Mouse (Mus musculus): Measurements from ENCODE around the gene Rsph3a.

DNA sequence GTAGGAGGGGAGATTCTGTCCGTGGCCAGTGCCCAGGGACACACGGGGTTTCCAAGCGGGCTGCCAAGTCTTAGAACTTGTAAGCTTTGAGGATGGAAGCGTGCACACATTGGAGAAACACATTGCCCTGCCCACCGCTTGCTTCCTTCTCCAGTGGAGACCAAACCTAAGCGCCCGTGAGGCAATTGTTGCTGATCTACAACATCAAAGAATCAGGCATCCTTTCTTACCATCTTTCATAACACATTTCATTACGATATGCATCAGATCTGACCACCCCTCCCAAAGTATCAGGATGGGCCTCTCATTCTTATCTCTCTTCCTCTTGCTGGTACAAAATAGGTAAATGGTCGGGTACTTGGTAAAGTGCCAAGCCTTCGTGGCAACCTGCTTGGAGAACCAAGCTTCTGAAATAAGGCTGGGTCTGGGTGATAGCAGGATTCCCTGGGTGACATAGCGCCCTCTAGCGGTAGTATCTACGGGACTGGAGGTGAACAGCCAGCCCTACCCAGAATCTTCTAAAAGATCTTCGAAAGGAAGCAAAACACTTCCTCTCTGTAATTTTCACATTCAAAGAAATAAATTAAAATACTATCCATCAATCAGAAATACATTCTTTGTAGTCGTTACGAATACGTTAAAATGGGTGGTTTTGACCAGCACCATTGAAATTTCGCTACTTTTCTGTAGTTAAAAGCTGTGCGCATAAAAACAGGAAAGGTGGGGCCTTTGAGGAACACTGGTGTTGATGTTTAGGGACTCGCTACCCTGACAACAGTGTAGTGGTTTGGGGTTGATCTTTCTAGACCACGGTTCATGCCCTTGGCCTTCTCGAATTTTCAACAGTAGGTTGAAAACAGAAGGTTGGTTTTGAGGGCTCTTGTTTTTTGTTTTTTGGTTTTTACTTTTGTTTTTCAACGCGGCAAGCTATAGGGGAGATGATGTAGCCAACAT is 17.6 kb upstream of the Rsph3a start:
- no peak for TF ChIP-seq CTCF (IDR thresholded peaks at IDR 0.05; ENCODE audit: insufficient read depth, low read depth, low read length)
- TF ChIP-seq POLR2A (IDR thresholded peaks at IDR 0.05; ENCODE audit: insufficient read depth, low read depth, low read length): no peak
